Mouse (Mus musculus) liver, adult 2 months (tissue): ENCODE measurements around the gene Hcrtr2.

Experiments used
- CTCF ChIP-seq: fragments of 200-500 bp; IDR thresholded peaks from 2 replicates; pipeline ENCODE4 v1.5.1; 2011; ENCODE audit warnings: low read depth, low read length, control low read depth
- POLR2A ChIP-seq: fragments of 200-500 bp; IDR thresholded peaks from 2 replicates; pipeline ENCODE4 v1.6.1; 2011; ENCODE audit warnings: low read length, control low read depth; ENCODE audit not compliant: insufficient read depth; ENCODE audit errors: extremely low read depth

DNA sequence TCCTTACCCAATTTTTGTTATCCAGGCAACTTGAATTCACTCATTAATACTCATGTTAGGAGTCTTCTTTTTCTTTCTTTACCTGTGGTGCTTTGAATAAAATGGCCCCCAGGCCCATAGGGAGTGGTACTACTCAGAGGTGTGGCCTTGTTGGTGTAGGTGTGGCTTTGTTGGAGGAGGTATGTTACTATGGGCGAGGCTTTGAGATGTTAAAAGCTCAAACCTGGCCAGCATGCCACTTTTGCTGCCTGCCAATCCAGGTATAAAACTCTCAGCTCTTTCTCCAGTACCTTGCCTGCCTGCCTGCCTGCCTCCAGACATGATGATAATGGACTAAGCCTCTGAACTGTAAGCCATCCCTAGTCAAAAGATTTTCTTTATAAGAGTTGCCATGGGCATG is 11.4 kb downstream of the Hcrtr2 start:
- TF ChIP-seq CTCF = no peak
- no peak for TF ChIP-seq POLR2A
